8 mouse cellular contexts compared by ENCODE assay signal in genomic region chr4:129820417-129821086, GRCm38 (mm10). TPM values are rescaled to one million over a fixed set of nuclear protein-coding genes. Genes with fewer than 3 reads are reported as not detected.
DNase-seq lines count a peak whose midpoint lies in the region; ATAC-seq and TF ChIP-seq lines count a peak whose summit lies in the region.

No protein-coding gene starts in this region.

- no peaks in the 10 kb centered on the region for H3K36me3 ChIP-seq in forebrain, embryonic 11.5 days (ENCODE audit: control insufficient read depth, insufficient read depth, low read length)
- H3K36me3 ChIP-seq in heart, postnatal 0 days (replicated peaks; ENCODE audit: control insufficient read depth, insufficient read depth, low read length), result no peaks in the 10 kb centered on the region
- H3K36me3 ChIP-seq in liver, postnatal 0 days (replicated peaks; ENCODE audit: insufficient read depth, low read length), result peaks cover 5% of the 10 kb centered on the region; the same call in 1 of the 2 replicates
- no peaks in the 10 kb centered on the region for H3K36me3 ChIP-seq in neural tube, embryonic 12.5 days
- no peaks in the 10 kb centered on the region for H3K36me3 ChIP-seq in stomach, embryonic 16.5 days (ENCODE audit: control insufficient read depth, insufficient read depth, low read length)

- no peaks in the 10 kb centered on the region for H3K9me3 ChIP-seq in forebrain, embryonic 11.5 days (ENCODE audit: control insufficient read depth, low read length)
- no peaks in the 10 kb centered on the region for H3K9me3 ChIP-seq in heart, postnatal 0 days (replicated peaks; ENCODE audit: control insufficient read depth, low read length)
- no peaks in the 10 kb centered on the region for H3K9me3 ChIP-seq in liver, postnatal 0 days (ENCODE audit: low read length)
- H3K9me3 ChIP-seq in neural tube, embryonic 12.5 days, result no peaks in the 10 kb centered on the region
- H3K9me3 ChIP-seq in stomach, embryonic 16.5 days (replicated peaks; ENCODE audit: control insufficient read depth, low read length), result no peaks in the 10 kb centered on the region

- under 1% methylated on average over 35 of the region's 79 CpGs for WGBS in forebrain, embryonic 11.5 days
- under 1% methylated on average over 62 of the region's 79 CpGs for WGBS in heart, postnatal 0 days
- under 1% methylated on average over 37 of the region's 79 CpGs for WGBS in liver, postnatal 0 days (ENCODE audit: insufficient replicate concordance)
- WGBS in neural tube, embryonic 12.5 days, result under 1% methylated on average over 69 of the region's 79 CpGs
- 1% methylated on average over 51 of the region's 79 CpGs for WGBS in stomach, embryonic 16.5 days

- no peaks in the 10 kb centered on the region for H3K27me3 ChIP-seq in forebrain, embryonic 11.5 days (ENCODE audit: control insufficient read depth, insufficient read depth, low read length)
- H3K27me3 ChIP-seq in heart, postnatal 0 days (ENCODE audit: control insufficient read depth, insufficient read depth, low read length), result no peaks in the 10 kb centered on the region
- H3K27me3 ChIP-seq in liver, postnatal 0 days (ENCODE audit: insufficient read depth, low read length), result no peaks in the 10 kb centered on the region
- no peaks in the 10 kb centered on the region for H3K27me3 ChIP-seq in neural tube, embryonic 12.5 days (replicated peaks)
- H3K27me3 ChIP-seq in stomach, embryonic 16.5 days (ENCODE audit: control insufficient read depth, insufficient read depth, low read length), result no peaks in the 10 kb centered on the region

- TF ChIP-seq CTCF in heart, postnatal 0 days (IDR thresholded peaks at IDR 0.05; ENCODE audit: low read depth), result no peak
- TF ChIP-seq CTCF in liver, postnatal 0 days (IDR thresholded peaks at IDR 0.05; ENCODE audit: low read depth), result no peak; the same call in 1 of the 2 replicates

- H3K9ac ChIP-seq in forebrain, embryonic 11.5 days (ENCODE audit: low read length), result peak overlapping the region; percentile 96
- H3K9ac ChIP-seq in heart, postnatal 0 days (replicated peaks; ENCODE audit: low read depth, low read length), result peak overlapping the region; percentile 97
- H3K9ac ChIP-seq in liver, postnatal 0 days (replicated peaks), result peak overlapping the region; percentile 94
- peak overlapping the region; percentile 94 for H3K9ac ChIP-seq in neural tube, embryonic 12.5 days
- peak overlapping the region; percentile 99 for H3K9ac ChIP-seq in stomach, embryonic 16.5 days (ENCODE audit: low read length)

- peak; percentile 35 for ATAC-seq in CD4-positive, CD25-positive, alpha-beta regulatory T cell, adult 4 months
- peak; percentile 83 for ATAC-seq in forebrain, embryonic 11.5 days (replicated peaks; ENCODE audit: low FRiP score)
- ATAC-seq in heart, postnatal 0 days (ENCODE audit: insufficient read depth, low read depth), result peak; percentile 68
- ATAC-seq in liver, postnatal 0 days, result peak; percentile 73
- ATAC-seq in neural tube, embryonic 12.5 days (ENCODE audit: low FRiP score, low read depth), result peak; percentile 85
- peak; percentile 80 for ATAC-seq in stomach, embryonic 16.5 days (ENCODE audit: insufficient read depth, low FRiP score)

- peak overlapping the region; percentile 79 for H3K4me2 ChIP-seq in forebrain, embryonic 11.5 days (ENCODE audit: low read depth, low read length, severe bottlenecking)
- H3K4me2 ChIP-seq in heart, postnatal 0 days (ENCODE audit: low read depth, low read length), result peak overlapping the region; percentile 83
- peak overlapping the region; percentile 81 for H3K4me2 ChIP-seq in liver, postnatal 0 days (ENCODE audit: low read depth, low read length)
- H3K4me2 ChIP-seq in neural tube, embryonic 12.5 days (replicated peaks), result peak overlapping the region; percentile 75
- H3K4me2 ChIP-seq in stomach, embryonic 16.5 days (ENCODE audit: low read depth, low read length), result peak overlapping the region; percentile 63

- peak overlapping the region; percentile 91 for H3K27ac ChIP-seq in brown adipose tissue, adult 24 weeks (replicated peaks; ENCODE audit: low read depth, low read length)
- peak overlapping the region; percentile 91 for H3K27ac ChIP-seq in forebrain, embryonic 11.5 days (ENCODE audit: low read depth, low read length)
- peak overlapping the region; percentile 99 for H3K27ac ChIP-seq in heart, postnatal 0 days (ENCODE audit: low read depth)
- peak overlapping the region; percentile 97 for H3K27ac ChIP-seq in liver, postnatal 0 days (ENCODE audit: low read depth)
- peak overlapping the region; percentile 86 for H3K27ac ChIP-seq in neural tube, embryonic 12.5 days
- H3K27ac ChIP-seq in stomach, embryonic 16.5 days (ENCODE audit: low read length), result peak overlapping the region; percentile 96

- peak overlapping the region; percentile 98 for H3K4me3 ChIP-seq in brown adipose tissue, adult 24 weeks (ENCODE audit: insufficient read depth, low read depth, low read length)
- H3K4me3 ChIP-seq in forebrain, embryonic 11.5 days (ENCODE audit: low read depth, low read length), result peak overlapping the region; percentile 94
- H3K4me3 ChIP-seq in heart, postnatal 0 days (ENCODE audit: low read depth, low read length), result peak overlapping the region; percentile 95
- peak overlapping the region; percentile 70 for H3K4me3 ChIP-seq in liver, postnatal 0 days (ENCODE audit: low read depth, low read length)
- peak overlapping the region; percentile 91 for H3K4me3 ChIP-seq in neural tube, embryonic 12.5 days
- H3K4me3 ChIP-seq in stomach, embryonic 16.5 days (replicated peaks; ENCODE audit: low read length), result peak overlapping the region; percentile 95

- DNase-seq in forebrain, embryonic 11.5 days (ENCODE audit: low spot score), result peak; percentile 86
- peak; percentile 66 for DNase-seq in heart, postnatal 0 days (ENCODE audit: low spot score)
- peak; percentile 76 to 86 for DNase-seq in kidney, postnatal 36 days
- DNase-seq in liver, postnatal 0 days, result peak; percentile 87

- peaks cover 17% of the 10 kb centered on the region for H3K4me1 ChIP-seq in brown adipose tissue, adult 24 weeks (ENCODE audit: control insufficient read depth, insufficient read depth, insufficient read length, low read length)
- peaks cover 10% of the 10 kb centered on the region; the same call in 1 of the 2 replicates for H3K4me1 ChIP-seq in forebrain, embryonic 11.5 days (replicated peaks; ENCODE audit: control insufficient read depth, insufficient read depth, low read length)
- peaks cover 55% of the 10 kb centered on the region for H3K4me1 ChIP-seq in heart, postnatal 0 days (ENCODE audit: control insufficient read depth, insufficient read depth)
- H3K4me1 ChIP-seq in liver, postnatal 0 days (ENCODE audit: insufficient read depth), result peaks cover 44% of the 10 kb centered on the region
- peaks cover 19% of the 10 kb centered on the region for H3K4me1 ChIP-seq in neural tube, embryonic 12.5 days
- H3K4me1 ChIP-seq in stomach, embryonic 16.5 days (ENCODE audit: control insufficient read depth, insufficient read depth, low read length), result peaks cover 40% of the 10 kb centered on the region

- TF ChIP-seq EP300 in heart, postnatal 0 days (IDR thresholded peaks at IDR 0.05; ENCODE audit: low read depth), result no peak
- TF ChIP-seq EP300 in liver, postnatal 0 days (IDR thresholded peaks at IDR 0.05; ENCODE audit: low read depth), result no peak

RNA-seq across cellular contexts. Expression of gene Ptp4a2, which starts 9.5 kb away (rescaled TPM):
- polyA plus RNA-seq in CD4-positive, CD25-positive, alpha-beta regulatory T cell, adult 4 months (2017; shearing (Covaris generic)), result 1,000 to 10,000 TPM; 1,309 to 1,442 TPM
- polyA plus RNA-seq in brown adipose tissue, adult 24 weeks (2012; ENCODE audit: insufficient read depth, insufficient read length, missing spikeins), result 156 and 232 TPM in 2 replicates
- polyA plus RNA-seq in forebrain, embryonic 11.5 days (2014; fragmentation: Nextera tagmentation; extraction: Ambion mirVana), result 355 and 395 TPM in 2 replicates
- total RNA-seq in heart, postnatal 0 days (2014; rRNA removed; ENCODE audit: low replicate concordance), result 132 and 176 TPM in 2 replicates
- polyA plus RNA-seq in heart, postnatal 0 days (2015; fragmentation: Nextera tagmentation; extraction: Ambion mirVana), result 407 and 417 TPM in 2 replicates
- 198 and 205 TPM in 2 replicates for polyA plus RNA-seq in liver, postnatal 0 days (2015; fragmentation: Nextera tagmentation; extraction: Ambion mirVana)
- polyA plus RNA-seq in neural tube, embryonic 12.5 days (2016; fragmentation: Nextera tagmentation; extraction: Ambion mirVana), result 336 and 342 TPM in 2 replicates
- 277 and 329 TPM in 2 replicates for polyA plus RNA-seq in stomach, embryonic 16.5 days (2015; fragmentation: Nextera tagmentation; extraction: Ambion mirVana)

Comparison
In these comparisons a context has a peak if more than half of its experiments do, and no peak if none do; other contexts are left out.
1. Peak in every context shown above with its lines: DNase-seq, ATAC-seq, H3K4me3 ChIP-seq and H3K27ac ChIP-seq.
2. ATAC-seq: peak in every context shown above with its lines; median percentile 85 in neural tube, embryonic 12.5 days; 83 in forebrain, embryonic 11.5 days; 80 in stomach, embryonic 16.5 days; 73 in liver, postnatal 0 days; 68 in heart, postnatal 0 days; 35 in CD4-positive, CD25-positive, alpha-beta regulatory T cell, adult 4 months.